Mouse (Mus musculus) kidney, adult 9 months (tissue): ENCODE measurements around the gene Npy5r.

ENCODE experiments used
- DNase-seq: peaks from one replicate; pipeline ENCODE4 v3.0.0; 2022

Gene Npy5r

DNA sequence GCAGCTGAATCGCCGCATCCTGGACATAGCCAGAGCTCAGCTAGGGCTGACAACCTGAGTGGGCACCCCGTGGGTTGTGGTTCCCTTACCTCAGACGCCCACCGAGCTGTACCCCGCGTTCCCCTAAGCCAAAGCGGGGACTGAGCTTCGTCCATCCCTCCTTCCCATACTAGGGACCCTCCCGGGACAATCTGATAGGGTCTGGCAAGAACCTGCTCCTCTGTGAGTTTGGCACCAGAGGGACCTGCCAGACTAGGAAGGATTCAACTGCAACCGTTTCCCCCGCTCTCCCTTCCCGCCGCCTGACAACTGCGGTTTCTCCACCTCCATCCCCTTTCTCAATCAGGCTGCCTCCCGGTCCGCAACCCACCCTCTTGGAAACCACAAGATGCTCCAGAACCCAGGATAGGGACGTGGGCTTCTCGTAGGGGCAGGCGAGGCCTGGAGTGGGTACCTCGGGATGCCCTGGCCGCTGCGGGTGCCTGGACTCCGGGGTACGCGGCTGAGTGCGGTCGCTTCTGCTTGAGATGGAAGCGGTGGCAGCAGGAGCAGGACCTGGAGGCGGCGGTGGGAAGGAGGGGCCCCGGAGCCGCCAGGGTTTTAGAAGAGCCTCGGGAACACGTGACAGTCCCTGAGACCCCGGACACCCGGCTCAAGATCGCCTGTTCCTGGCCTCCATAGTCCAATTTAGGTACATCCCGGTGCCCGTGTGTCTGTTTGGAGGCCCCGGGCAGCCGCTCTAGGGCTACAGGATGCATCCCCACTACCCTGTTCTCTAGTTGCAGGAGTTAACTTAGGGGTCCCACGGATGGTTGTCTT is at the start of gene Npy5r:
Npy5r (minus strand) TSS at position 618 of the 819 bp plus-strand sequence.
- no peak for DNase-seq

DNA sequence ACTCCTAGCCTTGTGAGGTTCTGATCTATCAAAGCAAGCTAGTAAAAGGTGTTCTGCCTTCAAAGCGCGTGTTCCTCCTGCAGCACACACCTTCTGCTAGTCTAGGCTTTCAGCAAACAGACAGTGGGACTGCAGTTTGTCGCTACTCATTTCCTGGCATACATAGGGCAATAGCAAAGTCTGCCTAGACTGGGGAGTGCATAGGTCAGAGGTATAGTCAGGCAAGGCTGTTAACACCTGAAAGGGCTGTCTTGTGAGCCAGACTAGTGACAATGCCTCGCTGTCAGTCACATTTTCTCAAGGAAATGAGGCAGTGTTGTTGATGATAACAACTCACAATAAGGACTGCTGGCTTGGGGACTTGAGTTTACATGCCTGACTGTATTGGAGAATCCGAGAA is 44.0 kb upstream of the Npy5r start:
- DNase-seq = no peak

DNA sequence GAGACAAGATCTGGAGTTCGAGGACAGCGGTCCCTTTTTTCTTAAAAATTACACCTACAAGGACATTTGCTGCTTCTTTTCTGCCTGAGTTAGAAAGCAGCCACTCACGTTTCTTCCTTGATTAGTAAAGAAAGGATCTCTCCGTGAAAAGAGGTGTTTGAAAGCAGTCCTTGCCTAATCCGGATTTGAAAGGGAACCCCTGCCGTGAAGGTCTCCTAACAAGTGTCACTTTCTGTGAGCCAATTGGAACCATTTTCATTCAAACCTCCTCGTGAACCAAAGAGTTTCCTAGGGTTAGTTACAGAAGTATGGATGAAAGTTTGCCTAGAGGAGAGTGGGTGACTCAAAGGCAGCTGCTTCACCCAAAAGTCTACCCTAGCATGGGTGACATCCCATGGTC is 41.5 kb upstream of the Npy5r start:
- no peak for DNase-seq

DNA sequence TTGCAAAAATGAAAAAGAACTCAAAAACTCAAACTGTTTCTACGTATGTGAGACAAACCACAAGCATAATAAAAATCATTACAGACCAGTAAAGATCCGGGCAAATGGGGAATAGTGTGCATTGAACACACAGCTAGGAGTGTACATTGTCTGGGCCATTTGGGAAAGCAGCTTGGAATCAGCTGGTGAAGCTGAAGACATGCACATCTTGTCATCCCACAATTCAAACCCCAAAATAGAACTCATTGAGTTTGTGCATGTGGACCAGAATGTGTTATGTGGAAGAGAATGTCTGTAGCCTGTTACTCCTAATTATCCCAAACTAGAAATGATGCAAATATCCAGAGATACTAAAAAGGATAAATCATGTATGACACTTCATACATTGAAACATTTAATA is 34.9 kb upstream of the Npy5r start:
- DNase-seq = no peak

GRCm38 (mm10) chr8:66714324-66714975 is 26.5 kb upstream of the Npy5r start:
- no peak for DNase-seq

GRCm38 (mm10) chr8:66698782-66699181 is 10.9 kb upstream of the Npy5r start:
- DNase-seq = no peak

DNA sequence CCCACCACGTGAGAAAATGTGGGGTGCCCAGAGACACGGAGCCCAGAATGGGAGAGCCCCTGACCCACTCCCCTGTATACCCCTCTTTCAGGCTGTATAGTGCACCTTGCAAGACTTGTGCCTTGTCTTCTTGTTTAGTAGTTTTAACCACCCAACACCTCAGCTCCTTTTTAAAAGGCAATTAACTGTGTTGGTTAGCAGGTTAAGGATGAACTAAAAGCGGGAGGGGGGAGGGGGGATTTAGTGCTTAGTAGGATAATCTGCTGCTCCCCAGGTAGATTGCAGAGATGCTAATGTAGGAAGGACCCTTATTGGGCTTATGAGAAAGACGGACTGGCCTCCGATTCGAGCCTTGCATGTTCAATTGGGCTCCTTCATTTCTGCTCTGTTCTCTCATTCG is 10.1 kb upstream of the Npy5r start:
- no peak for DNase-seq

- DNase-seq = peak; percentile 58
Measured at GRCm38 (mm10) chr8:66696970-66697843, 9.3 kb upstream of the Npy5r start, which contains the start of gene Npy1r. Gene Npy1r (plus strand): TSS chr8:66697192.

- no peak for DNase-seq
Measured at GRCm38 (mm10) chr8:66690402-66690801, 2.5 kb upstream of the Npy5r start.

- DNase-seq = peak; percentile 49
Measured at GRCm38 (mm10) chr8:66688799-66689198, 871 bp upstream of the Npy5r start.

DNA sequence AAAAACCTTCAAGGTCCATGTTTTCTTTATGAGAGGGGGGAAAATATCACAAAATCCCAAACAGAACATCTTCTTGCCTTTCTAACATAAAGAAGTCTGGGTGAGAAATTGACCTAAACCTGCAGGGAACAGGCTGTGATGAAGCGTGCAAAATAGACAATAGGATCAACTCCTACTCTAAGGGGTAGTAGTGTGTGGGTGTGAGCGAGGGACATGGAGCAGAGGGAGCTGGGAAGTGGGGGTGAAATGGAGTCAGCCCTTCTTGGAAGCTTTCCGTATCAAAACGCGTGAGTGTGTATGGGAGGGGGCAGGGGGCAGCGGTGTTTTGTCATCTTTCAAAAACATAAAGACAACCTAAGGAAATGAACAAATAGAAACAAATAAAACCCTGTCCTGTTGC is 467 bp upstream of the Npy5r start:
- no peak for DNase-seq

- DNase-seq = no peak
Measured at GRCm38 (mm10) chr8:66681261-66681660, 6.7 kb downstream of the Npy5r start.

- DNase-seq = no peak
Measured at GRCm38 (mm10) chr8:66630721-66631120, 57.2 kb downstream of the Npy5r start.
